Mouse (Mus musculus) liver, postnatal 0 days (tissue): ENCODE measurements around the gene Ctbp2.

ENCODE experiments used
- CTCF ChIP-seq: sonication (generic); IDR thresholded peaks from 2 replicates; pipeline ENCODE4 v1.5.1; 2016; ENCODE audit warnings: antibody characterized with exemption, low read depth
- EP300 ChIP-seq: IDR thresholded peaks from 2 replicates; pipeline ENCODE4 v1.6.1; 2016; ENCODE audit warnings: antibody characterized with exemption, low read depth, mild to moderate bottlenecking

- no peak for TF ChIP-seq EP300
- no peak for TF ChIP-seq CTCF
These were observed 158.4 kb downstream of the Ctbp2 start for GRCm38 (mm10) chr7:132965707-132966106.
